Mouse (Mus musculus): ENCODE measurements around the gene Ptpn18. TPM values are rescaled to one million over a fixed set of nuclear protein-coding genes. Genes with fewer than 3 reads are reported as not detected.
"Not testable (repeated sequence)": the region's sequence is repeated elsewhere in the genome, so short reads cannot be mapped to it uniquely, and the experiment has no call there.

Ptpn18 gene
- polyA plus RNA-seq, 1 experiment = 93.0 TPM

GRCm38 (mm10) chr1:34513068-34513467 is 53.5 kb downstream of the Ptpn18 start:
- no peaks in the 10 kb centered on the region; the same call in 1 of the 2 replicates for H3K4me1 ChIP-seq (ENCODE audit: control insufficient read depth, insufficient read depth, low read length)
- H3K27ac ChIP-seq (ENCODE audit: control insufficient read depth, insufficient read depth, low read depth, low read length, poor library complexity) = no peak overlapping the region
- TF ChIP-seq CTCF (IDR thresholded peaks at IDR 0.05; ENCODE audit: control insufficient read depth, insufficient read depth, low read length) (no peak), POLR2A (IDR thresholded peaks at IDR 0.05; ENCODE audit: borderline replicate concordance, control insufficient read depth, low read depth, low read length) (no peak)
- WGBS = 70% methylated on average over 4 of the region's 4 CpGs
- H3K4me3 ChIP-seq (replicated peaks; ENCODE audit: control insufficient read depth, low read depth, low read length) = no peak overlapping the region

DNA sequence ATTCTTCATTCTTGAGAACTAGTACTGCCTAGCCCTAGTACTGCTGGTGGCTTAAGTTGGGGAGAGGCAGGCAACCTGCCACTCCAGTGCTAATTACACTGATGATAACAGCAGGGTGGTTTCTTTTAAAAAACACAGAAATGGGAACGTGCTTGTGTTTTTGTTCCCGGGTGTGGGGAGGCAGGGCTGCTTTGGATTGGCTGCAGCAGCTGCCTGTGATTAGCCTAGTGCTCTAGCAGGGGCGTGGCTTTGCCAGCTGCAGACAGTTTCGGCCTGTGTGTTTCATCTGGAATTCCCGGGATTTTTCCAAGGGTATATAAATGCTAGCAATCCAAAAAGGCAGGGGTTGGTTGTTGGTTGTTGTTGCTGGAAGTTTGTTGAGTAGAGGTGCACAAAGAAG is 57.0 kb downstream of the Ptpn18 start:
- WGBS = 23% methylated on average over 5 of the region's 5 CpGs
- H3K27ac ChIP-seq (ENCODE audit: control insufficient read depth, insufficient read depth, low read depth, low read length, poor library complexity) = no peak overlapping the region

GRCm38 (mm10) chr1:34517297-34517696 is 57.7 kb downstream of the Ptpn18 start:
- WGBS = 6% methylated on average over 6 of the region's 6 CpGs
- not testable (repeated sequence) for H3K4me1 ChIP-seq (ENCODE audit: control insufficient read depth, insufficient read depth, low read length); H3K4me3 ChIP-seq (replicated peaks; ENCODE audit: control insufficient read depth, low read depth, low read length); H3K27ac ChIP-seq (ENCODE audit: control insufficient read depth, insufficient read depth, low read depth, low read length, poor library complexity)

More for the DNA sequence above, 57.0 kb downstream of the Ptpn18 start:
- no peak for TF ChIP-seq POLR2A (IDR thresholded peaks at IDR 0.05; ENCODE audit: borderline replicate concordance, control insufficient read depth, low read depth, low read length)
- no peak for TF ChIP-seq CTCF (IDR thresholded peaks at IDR 0.05; ENCODE audit: control insufficient read depth, insufficient read depth, low read length)
- H3K4me1 ChIP-seq (ENCODE audit: control insufficient read depth, insufficient read depth, low read length) = no peaks in the 10 kb centered on the region; the same call in 1 of the 2 replicates
- H3K4me3 ChIP-seq (replicated peaks; ENCODE audit: control insufficient read depth, low read depth, low read length) = no peak overlapping the region

GRCm38 (mm10) chr1:34517797-34518196 is 58.2 kb downstream of the Ptpn18 start:
- WGBS = 0% methylated on average over 1 of the region's 1 CpGs
- H3K4me1 ChIP-seq (ENCODE audit: control insufficient read depth, insufficient read depth, low read length); H3K27ac ChIP-seq (ENCODE audit: control insufficient read depth, insufficient read depth, low read depth, low read length, poor library complexity); H3K4me3 ChIP-seq (replicated peaks; ENCODE audit: control insufficient read depth, low read depth, low read length): not testable (repeated sequence)

GRCm38 (mm10) chr1:34518259-34518658 is 58.7 kb downstream of the Ptpn18 start:
- WGBS = 10% methylated on average over 1 of the region's 1 CpGs
- no peak overlapping the region for H3K27ac ChIP-seq (ENCODE audit: control insufficient read depth, insufficient read depth, low read depth, low read length, poor library complexity)

DNA sequence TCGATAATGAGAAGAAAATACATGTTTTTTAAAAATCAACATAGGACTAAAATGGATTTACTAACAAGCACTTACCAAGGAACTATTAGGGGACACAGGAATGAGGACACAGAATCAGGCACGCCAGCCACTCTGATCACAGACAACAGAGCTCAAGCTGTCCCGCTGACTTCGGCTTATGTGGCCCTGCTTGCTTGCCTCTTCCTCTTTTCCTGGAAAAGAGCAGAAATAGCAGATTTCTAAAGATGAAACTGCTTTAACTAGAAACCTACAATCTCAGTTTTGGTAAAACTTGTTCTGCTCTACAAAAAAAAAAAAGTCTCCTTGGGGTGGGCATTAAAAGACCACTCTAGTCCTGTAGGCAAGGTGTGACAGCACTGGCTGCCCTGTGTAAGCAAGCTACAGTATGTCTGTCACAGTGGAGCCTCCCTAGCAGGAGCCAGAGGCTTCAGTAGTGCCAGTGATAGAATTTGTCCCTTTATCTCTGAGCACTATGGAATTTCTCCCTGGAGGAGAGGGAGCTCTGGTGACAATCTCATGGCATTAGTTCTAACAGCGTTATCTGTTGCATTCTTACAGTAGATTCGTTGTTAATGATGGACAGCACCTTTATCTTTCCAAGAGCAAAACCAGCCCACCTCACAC is 62.8 kb downstream of the Ptpn18 start:
- no peaks in the 10 kb centered on the region; the same call in 1 of the 2 replicates for H3K4me1 ChIP-seq (ENCODE audit: control insufficient read depth, insufficient read depth, low read length)
- no peak overlapping the region for H3K4me3 ChIP-seq (replicated peaks; ENCODE audit: control insufficient read depth, low read depth, low read length)
- TF ChIP-seq CTCF (IDR thresholded peaks at IDR 0.05; ENCODE audit: control insufficient read depth, insufficient read depth, low read length) (no peak), POLR2A (IDR thresholded peaks at IDR 0.05; ENCODE audit: borderline replicate concordance, control insufficient read depth, low read depth, low read length) (no peak)
- H3K27ac ChIP-seq (ENCODE audit: control insufficient read depth, insufficient read depth, low read depth, low read length, poor library complexity) = no peak overlapping the region
- 35% methylated on average over 6 of the region's 6 CpGs for WGBS

More at GRCm38 (mm10) chr1:34518259-34518658, 58.7 kb downstream of the Ptpn18 start:
- TF ChIP-seq POLR2A (IDR thresholded peaks at IDR 0.05; ENCODE audit: borderline replicate concordance, control insufficient read depth, low read depth, low read length) (no peak), CTCF (IDR thresholded peaks at IDR 0.05; ENCODE audit: control insufficient read depth, insufficient read depth, low read length) (no peak)
- H3K4me1 ChIP-seq (ENCODE audit: control insufficient read depth, insufficient read depth, low read length) = no peaks in the 10 kb centered on the region; the same call in 1 of the 2 replicates
- no peak overlapping the region for H3K4me3 ChIP-seq (replicated peaks; ENCODE audit: control insufficient read depth, low read depth, low read length)

DNA sequence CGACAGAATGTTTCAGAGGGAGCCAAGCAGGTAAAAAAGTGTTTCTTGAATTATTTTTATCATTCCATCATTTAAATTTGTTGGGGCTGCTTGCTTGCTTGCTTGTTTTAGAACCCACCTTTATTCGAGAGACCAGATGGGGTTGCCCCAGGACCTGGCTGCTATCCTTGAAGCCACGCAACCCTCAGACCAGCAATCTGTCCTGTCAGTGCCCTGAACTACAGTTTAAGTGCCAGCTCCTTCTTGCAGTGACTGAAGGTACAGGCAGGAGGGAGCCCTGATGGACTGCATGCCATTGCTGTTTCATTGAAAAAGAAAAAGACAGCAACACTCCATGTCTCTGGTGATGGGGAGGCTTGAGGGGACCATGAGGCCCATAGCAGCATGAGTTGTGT is 63.3 kb downstream of the Ptpn18 start:
- WGBS = 79% methylated on average over 3 of the region's 3 CpGs
- no peak for TF ChIP-seq POLR2A (IDR thresholded peaks at IDR 0.05; ENCODE audit: borderline replicate concordance, control insufficient read depth, low read depth, low read length)
- TF ChIP-seq CTCF (IDR thresholded peaks at IDR 0.05; ENCODE audit: control insufficient read depth, insufficient read depth, low read length) = no peak
- Histone ChIP-seq H3K27ac (ENCODE audit: control insufficient read depth, insufficient read depth, low read depth, low read length, poor library complexity) (no peak overlapping the region), H3K4me3 (replicated peaks; ENCODE audit: control insufficient read depth, low read depth, low read length) (no peak overlapping the region), H3K4me1 (ENCODE audit: control insufficient read depth, insufficient read depth, low read length) (no peaks in the 10 kb centered on the region; the same call in 1 of the 2 replicates)

DNA sequence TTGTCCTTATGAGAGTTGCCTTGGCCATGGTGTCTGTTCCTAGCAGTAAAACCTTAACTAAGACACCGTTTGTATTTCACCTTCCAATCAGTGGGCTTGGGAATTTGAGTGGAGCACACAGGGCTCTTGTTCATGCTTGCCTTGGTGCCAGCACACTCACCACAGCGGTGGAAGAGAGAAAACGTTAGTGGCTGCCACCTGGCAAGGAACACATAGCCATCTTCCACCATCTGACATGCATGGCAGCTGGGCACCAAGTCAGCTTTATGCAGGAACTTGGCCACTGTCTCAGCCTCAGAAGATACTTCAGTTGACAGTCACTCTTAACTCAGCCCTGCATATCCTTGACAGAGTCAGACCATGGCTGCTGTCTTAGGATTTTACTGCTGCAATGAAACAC is 64.1 kb downstream of the Ptpn18 start:
- TF ChIP-seq POLR2A (IDR thresholded peaks at IDR 0.05; ENCODE audit: borderline replicate concordance, control insufficient read depth, low read depth, low read length) (no peak), CTCF (IDR thresholded peaks at IDR 0.05; ENCODE audit: control insufficient read depth, insufficient read depth, low read length) (no peak)
- no peaks in the 10 kb centered on the region; the same call in 1 of the 2 replicates for H3K4me1 ChIP-seq (ENCODE audit: control insufficient read depth, insufficient read depth, low read length)
- 77% methylated on average over 3 of the region's 3 CpGs for WGBS
- H3K4me3 ChIP-seq (replicated peaks; ENCODE audit: control insufficient read depth, low read depth, low read length) = no peak overlapping the region
- no peak overlapping the region for H3K27ac ChIP-seq (ENCODE audit: control insufficient read depth, insufficient read depth, low read depth, low read length, poor library complexity)

Other genes with a start within 250 kb of the Ptpn18 start
- 11.3 and 19.3 TPM in 2 replicates for gene Ccdc115, start 20.1 kb upstream of the Ptpn18 start, polyA plus RNA-seq (2011; ENCODE audit: insufficient read depth, insufficient read length, low replicate concordance, missing spikeins)
- 10.4 and 14.5 TPM in 2 replicates for gene Imp4, start 19.9 kb upstream of the Ptpn18 start, polyA plus RNA-seq (2011; ENCODE audit: insufficient read depth, insufficient read length, low replicate concordance, missing spikeins)
- not detected in 2 replicates for gene Prss39, start 38.6 kb downstream of the Ptpn18 start, polyA plus RNA-seq (2011; ENCODE audit: insufficient read depth, insufficient read length, low replicate concordance, missing spikeins)
- not detected in 2 replicates for gene Cfc1, start 75.9 kb downstream of the Ptpn18 start, polyA plus RNA-seq (2011; ENCODE audit: insufficient read depth, insufficient read length, low replicate concordance, missing spikeins)
- not detected in 2 replicates for gene Prss40, start 101.2 kb downstream of the Ptpn18 start, polyA plus RNA-seq (2011; ENCODE audit: insufficient read depth, insufficient read length, low replicate concordance, missing spikeins)
- not detected in 2 replicates for gene Amer3, start 119.9 kb downstream of the Ptpn18 start, polyA plus RNA-seq (2011; ENCODE audit: insufficient read depth, insufficient read length, low replicate concordance, missing spikeins)